Mouse (Mus musculus) urinary bladder, adult 2 months (tissue): ENCODE data around the gene Tatdn3. TPM values are rescaled to one million over a fixed set of nuclear protein-coding genes. Genes with fewer than 3 reads are reported as not detected.

Experiments used
- DNase-seq: peaks from one replicate; pipeline ENCODE4 v3.0.0; 2022; ENCODE audit warnings: low spot score
- polyA plus RNA-seq: library from polyadenylated mRNA; depleted of rRNA; stranded (reverse); fragments of >200 nt; gene quantifications from 2 replicates; pipeline ENCODE4 v1.2.3, GENCODE M21; 2012

The Tatdn3 gene
- polyA plus RNA-seq, 1 experiment: 36.2 TPM

- no peak for DNase-seq
Observed at GRCm38 (mm10) chr1:191075199-191075883, 12.6 kb upstream of the Tatdn3 start.

GRCm38 (mm10) chr1:191073486-191073885 lies 10.8 kb upstream of the Tatdn3 start:
- DNase-seq: no peak

GRCm38 (mm10) chr1:191073001-191073400 lies 10.3 kb upstream of the Tatdn3 start:
- no peak for DNase-seq

- DNase-seq: no peak
Observed at GRCm38 (mm10) chr1:191072329-191072913, 9.7 kb upstream of the Tatdn3 start.

GRCm38 (mm10) chr1:191071613-191072012 lies 8.9 kb upstream of the Tatdn3 start:
- DNase-seq: no peak

- DNase-seq: no peak
Observed at GRCm38 (mm10) chr1:191070259-191070658, 7.5 kb upstream of the Tatdn3 start.

GRCm38 (mm10) chr1:191068377-191068776 lies 5.6 kb upstream of the Tatdn3 start:
- no peak for DNase-seq

GRCm38 (mm10) chr1:191065188-191065587 lies 2.5 kb upstream of the Tatdn3 start:
- DNase-seq: no peak

- no peak for DNase-seq
Observed at GRCm38 (mm10) chr1:191064535-191064934, 1.8 kb upstream of the Tatdn3 start.

- DNase-seq: no peak
Observed at GRCm38 (mm10) chr1:191063700-191064099, 968 bp upstream of the Tatdn3 start.

- no peak for DNase-seq
Observed at GRCm38 (mm10) chr1:191062241-191062780, 421 bp downstream of the Tatdn3 start.

GRCm38 (mm10) chr1:191057461-191057860 lies 5.3 kb downstream of the Tatdn3 start:
- no peak for DNase-seq

GRCm38 (mm10) chr1:191055533-191055873 lies 7.2 kb downstream of the Tatdn3 start:
- DNase-seq: no peak

GRCm38 (mm10) chr1:191054870-191055532 lies 7.7 kb downstream of the Tatdn3 start:
- DNase-seq: no peak

GRCm38 (mm10) chr1:191053555-191053954 lies 9.2 kb downstream of the Tatdn3 start:
- DNase-seq: no peak

GRCm38 (mm10) chr1:191046231-191046824 lies 16.4 kb downstream of the Tatdn3 start:
- DNase-seq: no peak

GRCm38 (mm10) chr1:191045264-191045663 lies 17.5 kb downstream of the Tatdn3 start:
- DNase-seq: no peak

GRCm38 (mm10) chr1:191042688-191043087 lies 20.0 kb downstream of the Tatdn3 start:
- DNase-seq: no peak

GRCm38 (mm10) chr1:191042106-191042505 lies 20.6 kb downstream of the Tatdn3 start:
- DNase-seq: no peak

GRCm38 (mm10) chr1:191041352-191041751 lies 21.4 kb downstream of the Tatdn3 start:
- DNase-seq: no peak

- no peak for DNase-seq
Observed at GRCm38 (mm10) chr1:191037999-191038398, 24.7 kb downstream of the Tatdn3 start.

GRCm38 (mm10) chr1:191036554-191037334 lies 26.0 kb downstream of the Tatdn3 start, which contains the start of gene Spata45:
Gene Spata45, plus strand, starts transcription at chr1:191036639.
- no peak for DNase-seq
